27 mouse cellular contexts compared by ENCODE assay signal in the genomic region with DNA sequence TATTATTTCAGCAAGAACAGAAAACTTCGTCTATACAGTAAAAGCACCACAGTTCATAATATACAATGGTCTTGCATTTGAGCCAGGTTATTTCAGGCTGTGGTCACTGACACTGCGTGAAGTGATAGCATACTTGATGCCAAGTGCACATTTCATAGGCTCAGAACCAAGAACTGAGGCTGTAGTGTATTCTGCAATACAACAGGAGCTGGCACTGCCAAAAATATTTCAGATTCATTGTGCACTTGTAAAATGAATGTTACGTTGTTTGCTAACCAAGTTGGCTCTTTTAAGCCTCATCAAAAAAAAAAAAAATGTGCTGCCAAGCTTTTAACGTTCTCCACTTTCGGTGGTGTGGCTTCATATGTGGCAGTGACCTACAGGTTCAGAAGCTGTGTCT.
A peak's percentile ranks its signal among the peaks of the same experiment; 100 is the strongest.
DNase-seq lines count a peak whose midpoint lies in the region; ATAC-seq and TF ChIP-seq lines count a peak whose summit lies in the region.
"Had no signal": no experiment of that assay in that cellular context is flagged by ENCODE, and none has a peak within 500 bp of the region (broad histone marks: within the 10 kb centered on the region; RNA-seq: fewer than 3 reads in every experiment).

No protein-coding gene starts in this region.

- no peaks in the 10 kb centered on the region for H3K9me3 ChIP-seq in hindbrain, postnatal 0 days (ENCODE audit: low read length)
- H3K9me3 ChIP-seq in hindbrain, embryonic 16.5 days (ENCODE audit: control insufficient read depth, low read length) = no peaks in the 10 kb centered on the region
- no peaks in the 10 kb centered on the region for H3K9me3 ChIP-seq in limb, embryonic 10.5 days (replicated peaks)
- H3K9me3 ChIP-seq: embryonic facial prominence, embryonic 10.5 days; embryonic facial prominence, embryonic 13.5 days; forebrain, embryonic 12.5 days; forebrain, embryonic 15.5 days; heart, embryonic 10.5 days; heart, embryonic 13.5 days; hindbrain, embryonic 12.5 days; hindbrain, embryonic 15.5 days had no signal

- no peak overlapping the region for H3K4me2 ChIP-seq in hindbrain, postnatal 0 days (ENCODE audit: low read depth, low read length)
- H3K4me2 ChIP-seq in hindbrain, embryonic 16.5 days (ENCODE audit: low read length) = no peak overlapping the region
- H3K4me2 ChIP-seq: embryonic facial prominence, embryonic 13.5 days; forebrain, embryonic 12.5 days; forebrain, embryonic 15.5 days; heart, embryonic 13.5 days; hindbrain, embryonic 12.5 days; hindbrain, embryonic 15.5 days had no signal

- TF ChIP-seq CTCF in hindbrain, postnatal 0 days (IDR thresholded peaks at IDR 0.05; ENCODE audit: low read depth) = no peak
- TF ChIP-seq CTCF in brain, embryonic 14.5 days (IDR thresholded peaks at IDR 0.05; ENCODE audit: borderline replicate concordance, extremely low read depth, insufficient read depth, insufficient read length) = no peak

- no peak for ATAC-seq in hindbrain, postnatal 0 days
- no peak for ATAC-seq in hindbrain, embryonic 16.5 days
- ATAC-seq: forebrain, embryonic 15.5 days; inflammation-experienced regulatory T-cells, adult 6 months; intestine, embryonic 16.5 days had no signal

- no peak overlapping the region for H3K9ac ChIP-seq in hindbrain, postnatal 0 days (replicated peaks; ENCODE audit: low read length)
- no peak overlapping the region for H3K9ac ChIP-seq in hindbrain, embryonic 16.5 days (ENCODE audit: low read depth, low read length)
- H3K9ac ChIP-seq: embryonic facial prominence, embryonic 13.5 days; forebrain, embryonic 12.5 days; forebrain, embryonic 15.5 days; heart, embryonic 13.5 days; hindbrain, embryonic 12.5 days; hindbrain, embryonic 15.5 days had no signal

- TF ChIP-seq POLR2A in brain, embryonic 14.5 days (IDR thresholded peaks at IDR 0.05; ENCODE audit: borderline replicate concordance, extremely low read depth, insufficient read depth, insufficient read length, poor library complexity, severe bottlenecking) = no peak

- no peaks in the 10 kb centered on the region for H3K27me3 ChIP-seq in hindbrain, postnatal 0 days (ENCODE audit: insufficient read depth, low read length)
- H3K27me3 ChIP-seq in hindbrain, embryonic 16.5 days (replicated peaks; ENCODE audit: control insufficient read depth, insufficient read depth, low read length) = no peaks in the 10 kb centered on the region
- no peaks in the 10 kb centered on the region for H3K27me3 ChIP-seq in limb, embryonic 10.5 days (ENCODE audit: low read depth, poor library complexity, severe bottlenecking)
- H3K27me3 ChIP-seq: embryonic facial prominence, embryonic 13.5 days; forebrain, embryonic 12.5 days; forebrain, embryonic 15.5 days; heart, embryonic 13.5 days; hindbrain, embryonic 12.5 days; hindbrain, embryonic 15.5 days had no signal

- H3K27ac ChIP-seq in hindbrain, postnatal 0 days = no peak overlapping the region
- H3K27ac ChIP-seq in hindbrain, embryonic 16.5 days (ENCODE audit: low read depth, low read length) = no peak overlapping the region
- H3K27ac ChIP-seq in limb, embryonic 10.5 days = no peak overlapping the region
- H3K27ac ChIP-seq: embryonic facial prominence, embryonic 10.5 days; embryonic facial prominence, embryonic 13.5 days; forebrain, embryonic 12.5 days; forebrain, embryonic 15.5 days; heart, adult 2 months; heart, embryonic 10.5 days; heart, embryonic 13.5 days; hindbrain, embryonic 12.5 days; hindbrain, embryonic 15.5 days had no signal

- H3K36me3 ChIP-seq in hindbrain, postnatal 0 days (ENCODE audit: insufficient read depth, low read length) = no peaks in the 10 kb centered on the region
- no peaks in the 10 kb centered on the region for H3K36me3 ChIP-seq in hindbrain, embryonic 16.5 days (ENCODE audit: control insufficient read depth, insufficient read depth, low read length)
- H3K36me3 ChIP-seq in limb, embryonic 10.5 days = no peaks in the 10 kb centered on the region
- H3K36me3 ChIP-seq: embryonic facial prominence, embryonic 10.5 days; embryonic facial prominence, embryonic 13.5 days; forebrain, embryonic 12.5 days; forebrain, embryonic 15.5 days; heart, embryonic 10.5 days; heart, embryonic 13.5 days; hindbrain, embryonic 12.5 days; hindbrain, embryonic 15.5 days had no signal

- 51% methylated on average over 5 of the region's 5 CpGs for WGBS in hindbrain, postnatal 0 days
- 76% methylated on average over 5 of the region's 5 CpGs for whole genome bisulfite sequencing in hindbrain, embryonic 16.5 days
- 92% methylated on average over 5 of the region's 5 CpGs for WGBS in limb, embryonic 10.5 days

- no peak overlapping the region for H3K4me3 ChIP-seq in hindbrain, postnatal 0 days (ENCODE audit: low read length)
- H3K4me3 ChIP-seq in hindbrain, embryonic 16.5 days (ENCODE audit: low read length) = no peak overlapping the region
- H3K4me3 ChIP-seq in limb, embryonic 10.5 days = no peak overlapping the region
- H3K4me3 ChIP-seq: embryonic facial prominence, embryonic 10.5 days; embryonic facial prominence, embryonic 13.5 days; erythroblast, embryonic 14.5 days; forebrain, embryonic 12.5 days; forebrain, embryonic 15.5 days; heart, adult 2 months; heart, embryonic 10.5 days; heart, embryonic 13.5 days; hindbrain, embryonic 12.5 days; hindbrain, embryonic 15.5 days had no signal

- peak; percentile 25 for DNase-seq in hindbrain, postnatal 0 days (ENCODE audit: low spot score)
- DNase-seq in Muller cell, postnatal 12 days (ENCODE audit: inconsistent ontology term) = peak; percentile 83
- peak; percentile 42 for DNase-seq in NIH3T3 (ENCODE audit: low read depth)
- DNase-seq in brain, embryonic 14.5 days (ENCODE audit: low read depth) = peak; percentile 26
- DNase-seq in limb, embryonic 10.5 days (ENCODE audit: low spot score) = no peak
- DNase-seq: adrenal gland, adult 8-10 months; adrenal gland, postnatal 25 days; cerebellum, adult 18-20 months; cerebellum, adult 9-10 months; embryo, embryonic 11 days; gastrocnemius, postnatal 10 days; gastrocnemius, postnatal 36 days; heart, adult 2 months; heart, postnatal 14 days; kidney, adult 18-20 months had no signal

- H3K4me1 ChIP-seq in hindbrain, postnatal 0 days (ENCODE audit: insufficient read depth, low read length) = no peaks in the 10 kb centered on the region
- H3K4me1 ChIP-seq in hindbrain, embryonic 16.5 days (ENCODE audit: control insufficient read depth, insufficient read depth, low read depth, low read length) = no peaks in the 10 kb centered on the region
- H3K4me1 ChIP-seq in limb, embryonic 10.5 days = no peaks in the 10 kb centered on the region
- H3K4me1 ChIP-seq: embryonic facial prominence, embryonic 10.5 days; embryonic facial prominence, embryonic 13.5 days; forebrain, embryonic 12.5 days; forebrain, embryonic 15.5 days; heart, embryonic 10.5 days; heart, embryonic 13.5 days; hindbrain, embryonic 12.5 days; hindbrain, embryonic 15.5 days had no signal
